Mouse (Mus musculus) hindbrain, embryonic 16.5 days (tissue): ENCODE results near the gene Rcan3. TPM values are rescaled to one million over a fixed set of nuclear protein-coding genes. Genes with fewer than 3 reads are reported as not detected.

Source experiments
- ATAC-seq: fragments of 200-750 bp; cut with Nextera tagmentation; 2 replicates; pipeline ENCODE4 v1.8.0; 2017; ENCODE audit warnings: moderate TSS enrichment, moderate library complexity
- H3K27ac ChIP-seq: fragments of 300-500 bp; sonication (generic); 2 replicates; pipeline ENCODE4 v1.5.1; 2014; ENCODE audit warnings: low read depth, mild to moderate bottlenecking, control low read depth, low read length, moderate library complexity
- H3K27me3 ChIP-seq: fragments of 300-500 bp; sonication (generic); replicated peaks from 2 replicates; pipeline ENCODE4 v1.6.1; 2014; ENCODE audit warnings: low read length; ENCODE audit not compliant: control insufficient read depth, insufficient read depth
- H3K36me3 ChIP-seq: fragments of 300-500 bp; sonication (generic); 2 replicates; pipeline ENCODE4 v1.6.1; 2014; ENCODE audit warnings: mild to moderate bottlenecking, low read length, moderate library complexity, mixed read lengths; ENCODE audit not compliant: control insufficient read depth, insufficient read depth
- H3K4me1 ChIP-seq: fragments of 300-500 bp; sonication (generic); 2 replicates; pipeline ENCODE4 v1.6.1; 2014; ENCODE audit warnings: low read depth, low read length; ENCODE audit not compliant: control insufficient read depth, insufficient read depth
- H3K4me2 ChIP-seq: fragments of 300-500 bp; sonication (generic); 2 replicates; pipeline ENCODE4 v1.6.1; 2014; ENCODE audit warnings: mild to moderate bottlenecking, low read length, control low read depth, moderate library complexity
- H3K4me3 ChIP-seq: fragments of 300-500 bp; sonication (generic); 2 replicates; pipeline ENCODE4 v1.5.1; 2014; ENCODE audit warnings: mild to moderate bottlenecking, low read length, control low read depth, moderate library complexity
- H3K9ac ChIP-seq: fragments of 300-500 bp; sonication (generic); 2 replicates; pipeline ENCODE4 v1.6.1; 2014; ENCODE audit warnings: low read depth, mild to moderate bottlenecking, control low read depth, low read length, moderate library complexity
- H3K9me3 ChIP-seq: fragments of 300-500 bp; sonication (generic); 2 replicates; pipeline ENCODE4 v1.6.1; 2014; ENCODE audit warnings: mild to moderate bottlenecking, low read length, moderate library complexity; ENCODE audit not compliant: control insufficient read depth
- WGBS: fragments of 180-500 bp; shearing (Covaris S2); extraction: QIAGEN DNeasy Blood & Tissue Kit; methylation state at CpG from one replicate; pipeline ENCODE4 v1.1.7; 2014; 5-methylcytosine and 5-hydroxymethylcytosine counted together
- polyA plus RNA-seq: library from polyadenylated mRNA; unstranded; fragments of >200 nt; fragmentation: Nextera tagmentation; extraction: Ambion mirVana; gene quantifications from 2 replicates; pipeline ENCODE4 v1.2.1, GENCODE M21; 2015

Rcan3 gene
- polyA plus RNA-seq, 1 experiment from 2014 or later: 52.8 TPM

DNA sequence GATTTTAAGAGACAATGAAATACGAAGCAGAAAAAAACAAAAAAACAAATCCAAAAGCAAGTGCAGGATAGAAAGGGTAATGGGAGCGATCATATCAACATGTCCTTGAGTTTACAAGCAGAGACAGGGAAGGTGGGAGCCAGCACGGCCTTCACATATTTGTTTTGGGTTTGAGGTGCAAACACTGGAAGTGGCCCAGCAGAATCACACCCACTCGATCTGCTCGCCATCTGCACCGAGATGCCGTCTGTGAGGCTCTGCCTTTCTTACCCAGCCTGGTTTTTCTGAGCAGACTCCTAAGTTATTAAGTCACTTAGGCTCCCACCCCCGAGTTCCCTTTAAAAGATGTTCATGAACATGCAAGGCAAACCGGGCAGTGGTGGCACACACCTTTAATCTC lies 8.0 kb downstream of the Rcan3 start:
- H3K27ac ChIP-seq: no peak overlapping the region
- H3K27me3 ChIP-seq: no peaks in the 10 kb centered on the region
- no peak overlapping the region for H3K9ac ChIP-seq
- H3K4me2 ChIP-seq: no peak overlapping the region
- H3K4me1 ChIP-seq: no peaks in the 10 kb centered on the region
- no peak for ATAC-seq
- no peak overlapping the region for H3K4me3 ChIP-seq
- 91% methylated on average over 9 of the region's 9 CpGs for WGBS
- peaks cover 11% of the 10 kb centered on the region for H3K36me3 ChIP-seq
- H3K9me3 ChIP-seq: no peaks in the 10 kb centered on the region

DNA sequence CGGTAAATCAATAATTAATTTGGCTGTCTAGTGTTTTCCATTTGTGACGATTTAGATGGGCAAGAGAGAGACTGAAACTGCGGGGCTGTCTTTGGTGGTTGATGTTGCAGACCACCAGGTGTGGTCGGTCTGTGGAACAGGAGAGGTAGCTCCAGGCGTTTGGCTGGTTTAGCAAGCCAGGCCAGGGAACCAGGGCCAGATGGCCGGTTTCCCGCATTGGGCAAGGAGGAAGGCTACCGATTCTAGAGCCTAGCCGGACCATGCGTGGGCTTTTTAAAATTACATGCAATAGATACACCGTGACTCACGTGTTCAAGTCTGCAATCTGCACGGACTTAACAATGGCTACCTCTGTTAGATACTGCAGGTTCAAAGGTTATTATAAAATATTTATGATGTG lies 12.7 kb downstream of the Rcan3 start:
- no peak overlapping the region for H3K27ac ChIP-seq
- no peak overlapping the region for H3K9ac ChIP-seq
- ATAC-seq: no peak
- H3K9me3 ChIP-seq: no peaks in the 10 kb centered on the region
- WGBS: 88% methylated on average over 13 of the region's 13 CpGs
- no peaks in the 10 kb centered on the region for H3K4me1 ChIP-seq
- no peak overlapping the region for H3K4me2 ChIP-seq
- H3K4me3 ChIP-seq: no peak overlapping the region
- no peaks in the 10 kb centered on the region for H3K27me3 ChIP-seq
- peaks cover 24% of the 10 kb centered on the region for H3K36me3 ChIP-seq

DNA sequence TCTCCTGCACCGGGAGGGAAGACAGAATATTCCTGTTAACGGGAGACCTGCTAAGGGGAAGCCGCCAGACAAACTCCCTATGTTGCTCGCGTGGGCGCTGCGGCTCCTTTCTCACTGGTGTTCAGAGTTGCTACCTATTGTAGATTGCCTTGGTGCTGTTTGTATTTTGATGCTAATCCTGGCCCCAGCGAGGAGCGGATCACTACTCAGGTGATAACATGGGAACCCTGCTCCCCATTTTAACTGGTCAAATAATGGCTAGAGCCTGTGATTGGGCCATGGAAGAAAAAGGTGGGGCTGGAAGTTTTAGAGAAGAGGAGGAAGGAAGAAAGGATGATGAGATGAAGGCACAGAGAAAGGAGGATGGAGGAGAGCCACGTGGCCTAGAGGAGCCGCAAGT lies 13.2 kb downstream of the Rcan3 start:
- Histone ChIP-seq H3K27ac (no peak overlapping the region), H3K9me3 (no peaks in the 10 kb centered on the region), H3K9ac (no peak overlapping the region), H3K27me3 (no peaks in the 10 kb centered on the region), H3K4me1 (no peaks in the 10 kb centered on the region), H3K36me3 (peaks cover 24% of the 10 kb centered on the region), H3K4me3 (no peak overlapping the region), H3K4me2 (no peak overlapping the region)
- WGBS: 85% methylated on average over 11 of the region's 11 CpGs
- no peak for ATAC-seq

DNA sequence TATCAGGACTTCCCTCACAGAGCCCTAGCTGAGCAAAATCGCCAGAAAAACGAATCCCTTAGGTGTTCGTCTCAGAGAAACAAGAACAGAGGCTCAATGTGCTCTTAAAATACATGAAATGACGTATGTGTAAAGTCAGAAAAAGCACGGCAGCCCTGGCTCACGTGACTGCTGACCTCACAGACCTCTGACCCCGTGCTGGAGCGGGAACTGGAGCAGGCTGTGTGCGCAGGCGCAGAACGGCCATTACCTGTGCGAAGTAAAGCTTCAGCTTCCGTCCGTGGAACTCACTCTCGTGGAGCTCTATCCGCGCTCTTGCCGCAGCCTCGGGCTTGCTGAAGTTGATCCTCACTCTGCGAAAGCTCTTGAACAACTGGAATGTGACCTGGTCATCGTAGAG lies 13.7 kb downstream of the Rcan3 start:
- H3K4me3 ChIP-seq: no peak overlapping the region
- no peak overlapping the region for H3K4me2 ChIP-seq
- WGBS: 89% methylated on average over 21 of the region's 21 CpGs
- H3K9ac ChIP-seq: no peak overlapping the region
- H3K27me3 ChIP-seq: no peaks in the 10 kb centered on the region
- no peak overlapping the region for H3K27ac ChIP-seq
- no peaks in the 10 kb centered on the region for H3K9me3 ChIP-seq
- H3K36me3 ChIP-seq: peaks cover 26% of the 10 kb centered on the region
- no peaks in the 10 kb centered on the region for H3K4me1 ChIP-seq
- ATAC-seq: no peak

DNA sequence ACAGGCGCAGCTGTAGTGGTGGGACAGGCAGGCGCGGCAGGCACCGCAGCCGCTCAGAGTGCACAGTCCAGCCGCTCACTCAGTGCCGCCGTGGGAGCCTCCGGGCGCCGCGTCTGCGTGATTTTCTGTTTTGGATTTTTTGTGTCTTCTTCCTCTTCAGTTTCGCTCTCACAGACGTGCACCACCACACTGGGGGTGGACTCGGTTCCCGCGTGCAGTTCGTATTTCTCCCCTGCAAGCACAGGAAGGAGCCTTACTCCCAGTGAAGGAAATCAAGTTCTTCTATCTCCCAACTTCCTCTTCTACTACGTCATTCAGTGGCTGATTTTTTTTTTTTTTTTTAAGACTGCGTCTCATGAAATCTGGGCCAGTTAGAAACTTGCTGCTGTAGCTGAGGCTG lies 17.3 kb downstream of the Rcan3 start:
- 89% methylated on average over 21 of the region's 21 CpGs for WGBS

DNA sequence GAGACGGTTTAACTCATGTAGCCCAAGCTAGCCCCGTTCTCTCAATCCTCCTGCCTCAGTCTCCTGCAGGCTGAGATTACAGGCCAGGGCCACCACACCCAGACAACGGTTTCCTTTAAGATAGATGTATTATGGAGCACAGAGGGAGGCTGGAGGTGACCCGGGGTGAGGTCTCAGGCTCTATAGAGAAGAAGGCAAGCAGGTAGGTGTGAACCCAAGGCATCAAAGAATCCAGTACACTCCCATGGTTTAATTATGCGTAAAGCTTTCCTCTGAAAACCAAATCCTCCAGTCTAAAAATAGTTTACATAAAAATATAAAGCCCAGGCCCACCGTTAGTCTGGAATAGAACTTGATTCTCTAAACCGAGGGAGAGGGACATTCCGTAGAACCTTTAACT lies 20.2 kb downstream of the Rcan3 start:
- H3K4me2 ChIP-seq: no peak overlapping the region
- H3K27ac ChIP-seq: no peak overlapping the region
- no peaks in the 10 kb centered on the region for H3K27me3 ChIP-seq
- H3K4me1 ChIP-seq: no peaks in the 10 kb centered on the region
- ATAC-seq: no peak
- no peak overlapping the region for H3K4me3 ChIP-seq
- no peak overlapping the region for H3K9ac ChIP-seq
- H3K36me3 ChIP-seq: peaks cover 25% of the 10 kb centered on the region
- no peaks in the 10 kb centered on the region for H3K9me3 ChIP-seq
- WGBS: 86% methylated on average over 8 of the region's 8 CpGs

More for the DNA sequence above, 17.3 kb downstream of the Rcan3 start:
- Histone ChIP-seq H3K9ac (no peak overlapping the region), H3K4me3 (no peak overlapping the region), H3K27ac (no peak overlapping the region), H3K9me3 (no peaks in the 10 kb centered on the region), H3K27me3 (no peaks in the 10 kb centered on the region), H3K36me3 (peaks cover 35% of the 10 kb centered on the region), H3K4me1 (no peaks in the 10 kb centered on the region), H3K4me2 (no peak overlapping the region)
- no peak for ATAC-seq

DNA sequence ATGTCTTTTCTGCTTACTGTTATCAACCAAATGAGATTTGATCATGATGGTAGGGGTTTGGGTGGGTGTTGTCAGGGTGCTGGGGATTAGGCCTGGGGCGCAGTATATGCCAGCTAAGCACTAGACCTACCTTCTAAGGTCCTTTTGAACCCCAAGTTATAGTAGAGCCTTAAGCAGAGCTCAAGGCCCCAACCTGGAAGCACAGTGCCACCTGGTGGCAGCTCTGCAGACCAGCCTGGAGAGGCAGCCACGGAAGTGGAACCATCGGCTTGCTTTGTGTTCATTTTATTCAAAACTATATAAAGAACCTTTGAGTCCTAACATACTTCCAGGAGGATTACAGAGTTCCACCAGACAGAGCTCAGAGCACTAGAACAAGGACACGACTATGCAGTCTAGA lies 22.0 kb downstream of the Rcan3 start:
- peaks cover 18% of the 10 kb centered on the region for H3K36me3 ChIP-seq
- no peak for ATAC-seq
- 41% methylated on average over 4 of the region's 4 CpGs for WGBS

DNA sequence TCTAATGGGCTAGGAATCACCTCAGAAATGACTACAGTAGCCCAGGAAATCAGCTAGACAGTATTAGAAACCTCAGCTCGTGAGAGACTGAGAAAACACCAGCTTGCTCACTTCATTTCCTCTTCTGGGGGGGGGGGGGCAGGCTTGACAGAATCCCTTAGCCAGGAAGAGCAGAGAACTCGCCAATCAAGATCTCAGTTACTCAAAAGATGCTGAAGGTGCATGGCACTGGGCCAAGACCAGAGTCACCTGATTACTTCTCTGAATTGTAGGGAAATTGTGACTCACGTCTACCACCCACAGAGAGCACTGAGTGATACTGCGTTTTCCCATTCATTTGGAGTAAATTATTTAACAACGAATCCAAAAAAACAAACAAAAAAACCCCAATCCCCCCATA lies 27.5 kb downstream of the Rcan3 start:
- H3K4me2 ChIP-seq: no peak overlapping the region
- H3K36me3 ChIP-seq: 0 out of 2 replicates have a peak, but pooled peaks cover under 1% of the 10 kb centered on the region
- no peak overlapping the region for H3K9ac ChIP-seq
- H3K27me3 ChIP-seq: no peaks in the 10 kb centered on the region
- no peaks in the 10 kb centered on the region for H3K4me1 ChIP-seq
- no peak overlapping the region for H3K4me3 ChIP-seq
- no peak for ATAC-seq
- no peaks in the 10 kb centered on the region for H3K9me3 ChIP-seq
- H3K27ac ChIP-seq: no peak overlapping the region
- WGBS: 45% methylated on average over 5 of the region's 5 CpGs

More for the DNA sequence above, 22.0 kb downstream of the Rcan3 start:
- Histone ChIP-seq H3K27ac (no peak overlapping the region), H3K9me3 (no peaks in the 10 kb centered on the region), H3K9ac (no peak overlapping the region), H3K4me2 (no peak overlapping the region), H3K4me3 (no peak overlapping the region), H3K4me1 (no peaks in the 10 kb centered on the region), H3K27me3 (no peaks in the 10 kb centered on the region)

DNA sequence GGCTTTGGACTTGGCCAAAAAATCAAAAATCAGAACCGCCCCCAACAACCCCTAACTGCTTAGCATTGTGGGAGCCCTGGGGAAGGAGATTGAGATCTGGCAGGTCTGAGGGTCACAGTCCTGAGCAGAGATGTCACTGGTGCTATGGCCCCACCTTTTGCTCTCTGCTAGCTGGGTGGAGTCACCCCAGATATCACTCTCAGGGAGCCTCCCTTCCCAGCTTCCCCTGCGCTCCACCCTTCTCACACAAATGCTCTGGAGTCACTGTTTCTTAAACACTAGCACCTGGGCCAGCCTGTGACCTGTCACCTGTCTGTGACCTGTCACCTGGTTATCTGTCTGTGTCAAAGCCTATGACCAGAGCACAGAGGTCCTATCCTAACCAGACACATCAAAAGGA lies 28.7 kb downstream of the Rcan3 start:
- H3K4me1 ChIP-seq: no peaks in the 10 kb centered on the region
- no peak overlapping the region for H3K27ac ChIP-seq
- no peaks in the 10 kb centered on the region for H3K36me3 ChIP-seq
- H3K4me3 ChIP-seq: no peak overlapping the region
- no peak for ATAC-seq
- no peaks in the 10 kb centered on the region for H3K27me3 ChIP-seq
- H3K9ac ChIP-seq: no peak overlapping the region
- no peaks in the 10 kb centered on the region for H3K9me3 ChIP-seq
- 95% methylated on average over 2 of the region's 2 CpGs for WGBS
- no peak overlapping the region for H3K4me2 ChIP-seq

DNA sequence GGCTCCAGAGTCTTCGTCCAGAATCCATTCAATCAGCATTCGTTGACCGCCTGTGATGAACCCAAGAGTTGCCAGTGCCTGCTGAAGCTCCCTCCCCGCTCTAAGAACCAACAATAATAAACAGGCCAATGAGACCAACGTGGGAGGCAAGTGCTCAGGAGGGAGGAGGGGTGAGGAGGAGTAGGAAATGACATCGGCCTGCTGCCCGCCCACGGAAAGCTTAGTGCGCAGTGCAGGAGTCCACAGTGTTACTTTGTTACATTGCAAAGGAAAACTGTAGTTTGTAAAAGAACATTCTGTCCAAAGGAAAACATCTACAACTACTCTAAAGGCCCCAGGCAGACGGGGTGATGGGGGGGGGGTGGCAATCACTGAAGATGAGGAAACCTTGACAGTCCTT lies 29.6 kb downstream of the Rcan3 start:
- H3K27me3 ChIP-seq: peaks cover 6% of the 10 kb centered on the region

More for the DNA sequence above, 29.6 kb downstream of the Rcan3 start:
- ATAC-seq: no peak
- no peak overlapping the region for H3K4me2 ChIP-seq
- no peak overlapping the region for H3K4me3 ChIP-seq
- 77% methylated on average over 10 of the region's 10 CpGs for WGBS
- H3K27ac ChIP-seq: no peak overlapping the region
- no peaks in the 10 kb centered on the region for H3K4me1 ChIP-seq
- H3K9me3 ChIP-seq: no peaks in the 10 kb centered on the region
- no peak overlapping the region for H3K9ac ChIP-seq
- H3K36me3 ChIP-seq: no peaks in the 10 kb centered on the region
